Mouse (Mus musculus) B cell, adult 2 months (primary cell): ENCODE results near the gene Rce1.
"Not testable (repeated sequence)": the region's sequence is repeated elsewhere in the genome, so short reads cannot be mapped to it uniquely, and the experiment has no call there.

ENCODE experiments used
- DNase-seq, 2 experiments: peaks; one replicate each; pipeline ENCODE4 v3.0.0; 2022

Gene Rce1

GRCm38 (mm10) chr19:4612181-4612961 lies 13.1 kb downstream of the Rce1 start:
- no peak for DNase-seq

GRCm38 (mm10) chr19:4610109-4610508 lies 15.3 kb downstream of the Rce1 start:
- DNase-seq = no peak

- no peak for DNase-seq
These were observed 16.9 kb downstream of the Rce1 start for GRCm38 (mm10) chr19:4608511-4608910.

- no peak for DNase-seq
These were observed 18.0 kb downstream of the Rce1 start for GRCm38 (mm10) chr19:4607406-4607805.

- no peak for DNase-seq
These were observed 19.8 kb downstream of the Rce1 start for GRCm38 (mm10) chr19:4605654-4606053.

- no peak for DNase-seq
These were observed 21.4 kb downstream of the Rce1 start for GRCm38 (mm10) chr19:4603801-4604723.

- no peak for DNase-seq
These were observed 23.0 kb downstream of the Rce1 start for GRCm38 (mm10) chr19:4602459-4602858.

GRCm38 (mm10) chr19:4596071-4596470 lies 29.4 kb downstream of the Rce1 start:
- DNase-seq = no peak

GRCm38 (mm10) chr19:4593792-4594522 lies 31.5 kb downstream of the Rce1 start:
- no peak for DNase-seq

GRCm38 (mm10) chr19:4590025-4590424 lies 35.4 kb downstream of the Rce1 start:
- no peak for DNase-seq

- DNase-seq = no peak
These were observed 36.4 kb downstream of the Rce1 start for GRCm38 (mm10) chr19:4589081-4589480.

GRCm38 (mm10) chr19:4588430-4588829 lies 37.0 kb downstream of the Rce1 start:
- DNase-seq = no peak

- no peak for DNase-seq
These were observed 38.0 kb downstream of the Rce1 start for GRCm38 (mm10) chr19:4587426-4587825.

GRCm38 (mm10) chr19:4586783-4587182 lies 38.7 kb downstream of the Rce1 start:
- not testable (repeated sequence) for DNase-seq

GRCm38 (mm10) chr19:4583856-4584255 lies 41.6 kb downstream of the Rce1 start:
- DNase-seq = no peak

- no peak for DNase-seq
These were observed 46.1 kb downstream of the Rce1 start for GRCm38 (mm10) chr19:4579296-4579695.

- DNase-seq = no peak
These were observed 46.6 kb downstream of the Rce1 start for GRCm38 (mm10) chr19:4578799-4579198.

GRCm38 (mm10) chr19:4573241-4573640 lies 52.2 kb downstream of the Rce1 start:
- no peak for DNase-seq
